Mouse (Mus musculus) adipose tissue, adult 10 weeks (tissue): ENCODE data around the gene Myh7. TPM values are rescaled to one million over a fixed set of nuclear protein-coding genes. Genes with fewer than 3 reads are reported as not detected.

Experiments
- polyA plus RNA-seq: library from polyadenylated mRNA; stranded (reverse); fragments of 350-450 nt; fragmentation: Illumina TruSeq; extraction: RNeasy Lipid Tissue Mini Kit (QIAGEN cat#74804); gene quantifications from one replicate; pipeline ENCODE4 v1.2.3, GENCODE M21; 2014; ENCODE audit warnings: low read depth, low replicate concordance

Gene Myh7
- polyA plus RNA-seq, result 0.22 TPM

DNA sequence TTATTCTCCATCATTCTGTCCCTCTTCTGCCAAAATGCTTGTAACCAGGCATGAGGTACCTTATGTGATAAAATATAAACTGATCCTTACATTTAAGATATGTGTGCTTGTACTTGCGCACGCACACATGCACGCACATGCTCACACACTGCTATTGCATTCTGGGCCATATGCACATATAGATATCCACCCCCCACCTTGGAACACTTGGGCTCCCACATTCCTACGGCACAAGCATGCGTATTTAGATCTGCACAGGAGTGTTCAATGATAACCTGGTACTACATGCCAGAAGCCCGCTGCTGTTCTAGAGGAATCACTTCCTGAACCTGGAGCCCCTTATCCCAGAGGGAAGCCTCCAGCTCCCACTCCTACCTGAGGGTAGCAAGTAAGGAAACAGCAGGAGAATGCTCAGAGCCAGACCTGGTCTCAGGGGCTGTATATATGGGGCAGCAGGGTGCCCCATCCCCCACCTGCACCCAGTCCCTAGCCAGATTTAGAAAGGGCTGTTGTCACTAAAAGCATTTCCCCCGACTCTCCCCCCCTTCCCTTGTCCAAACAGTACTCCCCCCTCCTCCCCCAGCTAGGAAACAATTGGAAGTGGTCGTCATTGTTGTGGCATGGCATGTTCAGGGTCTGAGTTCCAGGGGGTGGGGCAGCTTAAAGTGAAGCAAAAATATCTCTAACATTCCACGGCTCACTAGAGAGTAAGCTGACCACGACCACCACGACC, at the start of gene Myh7:
Gene Myh7 (minus strand): TSS at position 491 of the 733 bp plus-strand sequence.

DNA sequence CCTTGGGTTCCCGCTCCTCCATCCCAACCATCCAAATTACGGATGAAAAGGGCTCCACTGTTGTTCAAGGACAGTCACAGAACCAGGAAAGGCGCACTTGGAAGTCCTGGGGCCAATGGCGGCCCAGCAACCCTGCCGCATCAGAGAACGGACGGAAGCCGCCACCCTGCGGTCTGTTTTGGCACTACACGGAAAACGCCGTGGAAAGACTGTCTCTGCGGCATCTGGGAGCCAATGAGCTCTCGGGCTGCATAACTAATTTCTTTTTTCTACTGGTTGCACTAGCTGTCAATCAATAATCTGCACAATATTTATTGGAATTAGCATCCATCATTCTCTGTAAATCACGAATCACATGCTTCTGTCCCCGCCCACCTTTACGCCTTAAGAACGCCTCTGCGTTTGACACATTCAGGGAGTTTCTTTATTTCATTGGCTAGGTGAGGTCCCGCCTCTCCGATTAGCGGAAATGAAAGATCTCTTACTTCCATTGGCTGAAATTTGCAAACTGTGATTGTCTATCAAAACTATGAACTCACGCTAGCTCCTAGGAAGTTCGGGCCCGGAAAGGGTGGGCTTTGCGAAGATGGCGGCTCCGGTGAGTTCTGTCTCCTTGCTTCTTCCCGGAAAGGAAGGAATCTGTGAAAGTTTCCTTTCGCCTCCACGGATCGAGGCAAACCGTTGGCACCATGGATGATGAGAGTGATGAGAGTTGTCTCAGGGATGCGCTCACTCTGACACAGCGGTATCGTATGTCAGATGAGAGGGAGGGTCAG, 20.8 kb upstream of the Myh7 start, which contains the start of gene Ngdn:
Gene Ngdn (plus strand): TSS at position 464 of the 776 bp plus-strand sequence.

DNA sequence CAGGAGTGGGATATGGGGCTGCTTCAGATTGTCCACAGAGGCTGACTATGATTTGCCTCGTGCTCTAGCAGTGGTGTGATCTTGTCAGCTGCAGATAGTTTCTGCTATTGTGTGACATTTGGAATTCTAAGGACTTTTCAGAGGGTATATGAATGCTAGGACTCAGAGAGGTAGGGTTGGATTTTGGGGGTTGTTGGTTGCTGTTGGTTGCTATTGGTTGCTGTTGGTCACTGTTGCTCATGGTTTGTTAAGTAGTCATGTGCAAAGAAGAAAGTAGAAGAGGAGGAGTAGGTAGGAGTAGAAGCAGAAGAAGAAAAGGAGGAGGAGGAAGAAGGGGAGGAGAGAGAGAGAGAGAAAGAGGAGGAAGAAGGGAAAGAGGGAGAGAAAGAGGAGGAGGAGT, 17.8 kb downstream of the Myh7 start, which contains the start of gene Gm17428:
Gene Gm17428 (plus strand): TSS at position 301 of the 400 bp plus-strand sequence.

DNA sequence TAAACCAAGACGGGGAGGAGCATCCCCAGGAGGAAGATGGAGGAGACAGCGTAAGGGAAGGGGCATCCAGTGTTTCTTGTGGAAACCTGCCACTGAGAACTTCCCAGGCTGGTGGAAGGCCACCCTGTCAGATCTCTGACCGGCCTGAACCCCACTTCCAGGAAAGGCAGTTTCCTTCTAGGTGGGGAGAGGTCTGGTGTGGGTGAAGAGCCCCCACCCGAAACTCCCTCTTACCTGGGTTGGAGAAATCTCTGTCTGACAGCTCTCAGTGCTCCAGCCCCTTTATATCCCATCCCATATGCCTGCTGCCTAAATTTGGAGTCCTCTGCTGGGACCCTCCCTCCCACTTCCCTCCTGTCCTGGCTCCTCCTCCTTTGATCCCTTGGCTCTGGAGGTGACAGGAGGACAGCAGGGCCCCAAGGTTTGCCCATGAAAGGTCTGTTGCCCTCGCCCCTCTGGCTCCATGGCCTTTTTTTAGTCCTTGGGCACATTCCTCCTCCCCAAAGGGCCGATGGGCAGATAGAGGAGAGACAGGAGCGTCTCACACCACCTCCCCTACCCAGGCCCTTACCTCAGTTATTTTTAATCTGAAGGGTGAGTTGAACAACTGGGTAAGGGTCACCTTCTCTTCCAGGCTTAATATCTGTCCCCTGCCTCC, 28.0 kb downstream of the Myh7 start, which contains the start of gene Myh6:
Gene Myh6 (minus strand): TSS at position 608 of the 658 bp plus-strand sequence.

DNA sequence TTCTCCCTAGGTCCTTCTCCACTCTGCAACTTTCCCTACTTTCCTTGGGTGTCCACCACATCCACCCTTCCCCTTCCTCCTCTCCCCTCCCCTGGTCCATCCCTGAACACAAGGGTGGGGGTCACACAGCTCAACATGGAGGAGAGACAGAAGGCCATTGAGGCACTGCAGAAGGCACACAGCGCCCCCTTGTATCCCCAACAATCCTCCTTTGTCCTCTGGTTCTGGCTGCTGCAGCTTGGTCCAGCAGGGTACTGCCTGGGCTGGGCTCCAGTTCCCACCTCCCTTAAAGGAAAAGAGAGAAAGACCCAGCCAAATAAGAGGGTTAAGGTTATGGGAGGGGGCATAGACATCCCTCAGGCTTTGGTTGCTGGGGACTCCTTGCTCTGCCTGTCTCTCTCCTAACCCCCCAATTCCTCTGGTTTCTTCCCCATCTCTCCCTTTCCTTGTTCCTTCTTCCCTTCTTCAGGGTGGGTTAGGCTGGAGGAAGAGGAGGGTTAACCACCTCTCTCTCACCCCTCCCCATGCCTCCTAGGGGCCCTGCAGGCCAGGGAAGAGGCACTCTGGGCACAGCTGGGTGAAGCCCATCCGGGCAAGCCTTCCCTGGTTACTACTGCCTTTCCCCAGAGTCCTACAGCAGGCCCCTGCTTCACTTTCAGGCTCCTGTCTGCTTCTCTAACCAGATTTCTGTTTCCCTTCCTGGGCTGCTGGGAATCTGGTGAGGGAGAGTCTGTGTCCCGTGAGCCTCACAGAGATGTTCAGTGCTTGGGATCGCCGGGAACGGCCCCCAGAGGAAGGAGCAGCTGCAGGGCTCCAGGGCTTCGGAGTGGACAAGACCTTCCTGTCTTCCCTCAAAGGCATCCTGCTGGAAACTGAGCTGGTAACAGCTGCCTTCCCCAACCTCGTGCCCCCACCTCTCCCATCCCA, 58.3 kb downstream of the Myh7 start, which contains the start of gene Cmtm5:
Gene Cmtm5 (plus strand): TSS at position 358 of the 927 bp plus-strand sequence.

DNA sequence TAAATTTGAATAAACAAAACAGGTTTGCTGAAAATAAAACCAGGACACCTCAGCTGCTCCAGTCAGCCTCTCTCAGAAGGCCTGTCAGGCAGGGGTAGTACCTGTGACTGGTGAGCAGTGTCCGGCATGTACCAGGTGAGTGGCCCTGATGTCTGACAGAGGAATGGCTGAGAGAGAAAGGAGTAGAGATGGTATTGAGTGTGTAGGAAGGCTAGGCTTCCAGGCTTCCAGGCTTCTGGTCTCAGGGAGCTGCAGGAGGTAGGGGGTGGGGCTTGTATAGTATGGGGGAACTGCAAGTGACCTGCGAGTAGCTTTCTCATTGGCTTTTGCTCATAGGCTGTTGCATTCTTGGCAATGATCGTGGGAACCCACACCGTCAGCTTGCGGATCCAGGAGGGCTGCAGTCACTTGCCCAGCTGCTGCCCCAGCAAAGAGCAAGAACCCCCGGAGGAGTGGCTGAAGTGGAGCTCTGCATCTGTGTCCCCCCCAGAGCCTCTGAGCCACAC, 61.7 kb downstream of the Myh7 start, which contains the start of gene Il25:
Gene Il25 (plus strand): TSS at position 51 of the 506 bp plus-strand sequence.

DNA sequence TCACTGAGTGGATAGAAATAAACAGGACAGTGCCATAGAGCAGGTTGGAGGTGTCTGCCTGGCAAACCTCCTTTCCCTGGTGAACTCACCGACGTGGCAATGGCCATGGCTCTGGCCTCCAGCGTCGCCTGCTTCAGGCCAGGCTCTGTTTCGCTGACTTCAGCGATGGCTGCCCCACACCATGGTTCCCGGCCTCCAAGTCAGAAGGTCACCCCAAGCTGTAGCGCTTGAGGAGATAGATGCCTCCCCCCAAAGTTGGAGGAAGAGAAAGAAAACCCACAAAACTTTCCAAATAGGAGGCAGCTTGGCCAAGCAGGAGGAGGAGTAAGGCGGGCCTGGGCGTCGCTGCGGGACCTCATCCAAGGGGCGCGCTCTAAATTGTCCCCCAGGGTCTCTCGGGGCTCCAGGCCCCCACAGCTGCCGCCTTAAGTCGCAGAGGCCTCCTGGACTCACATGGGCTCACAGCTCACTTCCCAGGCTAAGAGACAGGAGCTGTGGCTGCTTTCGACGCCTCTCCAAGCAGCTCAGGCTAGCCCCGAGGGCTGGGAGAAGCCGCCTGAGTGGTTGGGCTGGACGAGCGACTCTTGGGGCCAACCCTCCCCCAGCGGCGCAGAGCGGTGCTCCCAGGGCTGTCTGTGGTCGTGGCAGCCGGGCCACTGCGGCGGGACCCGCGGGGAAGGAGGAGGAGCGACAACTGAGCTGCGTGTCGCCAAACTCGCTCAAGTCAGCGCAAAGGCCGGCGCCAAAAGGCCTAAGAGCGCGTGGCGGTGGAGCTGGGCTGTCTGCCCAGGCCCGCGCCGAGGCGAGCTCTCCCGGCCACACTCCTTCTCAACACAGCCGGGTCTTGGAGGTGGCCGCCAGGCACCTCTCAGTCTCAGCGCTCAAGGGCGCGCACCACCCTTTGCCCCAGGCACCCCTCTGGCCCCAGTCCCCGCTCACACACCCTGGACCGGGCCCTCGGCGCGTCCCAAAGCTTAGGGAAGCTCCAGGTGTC, 68.8 kb downstream of the Myh7 start, which contains the start of gene Efs:
Gene Efs (minus strand): TSS at position 778 of the 994 bp plus-strand sequence.

Other genes starting within 250 kb of the Myh7 start
- 45.5 TPM for gene Slc7a8, start 212.7 kb downstream of the Myh7 start, polyA plus RNA-seq
- 0.58 TPM for gene Rnf212b, start 180.5 kb downstream of the Myh7 start, polyA plus RNA-seq
- 8.6 TPM for gene Homez, start 123.7 kb downstream of the Myh7 start, polyA plus RNA-seq
- 28.9 TPM for gene Ppp1r3e, start 117.1 kb downstream of the Myh7 start, polyA plus RNA-seq
- gene Bcl2l2, start 111.2 kb downstream of the Myh7 start, polyA plus RNA-seq, result 68.7 TPM
- 1.2 TPM for gene Gm20521, start 111.2 kb downstream of the Myh7 start, polyA plus RNA-seq
- gene Pabpn1, start 102.1 kb downstream of the Myh7 start, polyA plus RNA-seq, result 308 TPM
- 37.1 TPM for gene Slc22a17, start 81.5 kb downstream of the Myh7 start, polyA plus RNA-seq
- gene Efs, start 68.5 kb downstream of the Myh7 start, polyA plus RNA-seq, result 8.2 TPM
- gene Il25, start 61.9 kb downstream of the Myh7 start, polyA plus RNA-seq, result not detected
- gene Cmtm5, start 58.4 kb downstream of the Myh7 start, polyA plus RNA-seq, result 0.63 TPM
- gene Myh6, start 27.7 kb downstream of the Myh7 start, polyA plus RNA-seq, result not detected
- gene Gm17428, start 17.7 kb downstream of the Myh7 start, polyA plus RNA-seq, result not detected
- 32.8 TPM for gene Ngdn, start 20.8 kb upstream of the Myh7 start, polyA plus RNA-seq
- gene Zfhx2, start 97.7 kb upstream of the Myh7 start, polyA plus RNA-seq, result 2.4 TPM
- gene Thtpa, start 100.2 kb upstream of the Myh7 start, polyA plus RNA-seq, result 19.8 TPM
- gene Ap1g2, start 112.0 kb upstream of the Myh7 start, polyA plus RNA-seq, result 12.7 TPM
- 0.51 TPM for gene Jph4, start 122.3 kb upstream of the Myh7 start, polyA plus RNA-seq
- gene Dhrs2, start 227.4 kb upstream of the Myh7 start, polyA plus RNA-seq, result not detected